Mouse (Mus musculus) heart, postnatal 36 days (tissue): ENCODE measurements around the gene Rpl19. TPM values are rescaled to one million over a fixed set of nuclear protein-coding genes. Genes with fewer than 3 reads are reported as not detected.

Source experiments
- DNase-seq, 2 experiments: peaks; one replicate each; pipeline ENCODE4 v3.0.0; 2021 to 2022
- intact Hi-C: fragments of 180-260 bp; cut with DNase I; formaldehyde crosslinking; loops from one replicate; pipeline ENCODE4 v1.15.1; 2025
- total RNA-seq, 2 experiments: library from RNA; stranded (reverse); gene quantifications; 2 replicates each; pipeline ENCODE4 v1.2.3; 2021

Rpl19 gene
- total RNA-seq, 2 experiments from 2014 or later = 537 to 577 TPM

- DNase-seq = no peak
- intact Hi-C loops = no loop called here
Observed at GRCm38 (mm10) chr11:98021118-98021517, 5.4 kb upstream of the Rpl19 start.

DNA sequence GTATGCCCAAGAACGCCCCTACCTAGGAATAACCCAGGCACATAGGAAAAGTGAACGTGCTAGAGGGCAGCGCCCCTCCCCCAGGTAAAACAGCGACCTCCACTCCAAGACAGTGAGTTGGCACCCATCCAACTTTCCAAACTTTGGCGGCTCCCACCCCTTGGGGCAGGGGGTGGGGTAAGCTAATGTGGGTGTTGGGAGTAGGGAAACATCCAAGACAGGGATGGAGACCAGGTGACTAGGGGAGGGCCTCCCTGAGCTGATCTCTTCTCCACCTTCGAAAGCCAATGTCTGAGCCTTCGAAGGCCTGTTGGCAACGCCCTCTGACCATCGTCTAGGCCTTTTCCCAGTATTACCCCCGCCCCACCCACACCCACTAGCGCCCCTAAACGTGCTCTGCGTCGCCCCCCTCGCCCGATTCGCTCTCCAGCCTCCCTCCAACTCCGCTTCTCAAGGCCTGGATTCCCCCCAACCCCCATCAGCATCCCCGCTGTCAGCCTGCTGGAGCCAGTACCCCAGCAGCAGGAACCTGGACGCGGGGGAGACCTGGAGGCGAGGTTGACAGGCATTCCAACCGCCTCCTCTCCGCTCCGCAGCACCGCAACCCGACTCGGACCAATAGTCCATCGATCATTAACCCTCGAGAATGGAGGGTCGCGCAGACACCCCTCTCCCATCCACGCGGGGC lies 4.8 kb upstream of the Rpl19 start:
- intact Hi-C loops = loop anchor here (2.0 kb wide), 1 partner anchor 33 kb away; no protein-coding TSS in a partner anchor
- DNase-seq = no peak

- intact Hi-C loops = loop anchor here (2.0 kb wide), 1 partner anchor 33 kb away; no protein-coding TSS in a partner anchor
- no peak for DNase-seq
Observed at GRCm38 (mm10) chr11:98022253-98022554, 4.3 kb upstream of the Rpl19 start.

DNA sequence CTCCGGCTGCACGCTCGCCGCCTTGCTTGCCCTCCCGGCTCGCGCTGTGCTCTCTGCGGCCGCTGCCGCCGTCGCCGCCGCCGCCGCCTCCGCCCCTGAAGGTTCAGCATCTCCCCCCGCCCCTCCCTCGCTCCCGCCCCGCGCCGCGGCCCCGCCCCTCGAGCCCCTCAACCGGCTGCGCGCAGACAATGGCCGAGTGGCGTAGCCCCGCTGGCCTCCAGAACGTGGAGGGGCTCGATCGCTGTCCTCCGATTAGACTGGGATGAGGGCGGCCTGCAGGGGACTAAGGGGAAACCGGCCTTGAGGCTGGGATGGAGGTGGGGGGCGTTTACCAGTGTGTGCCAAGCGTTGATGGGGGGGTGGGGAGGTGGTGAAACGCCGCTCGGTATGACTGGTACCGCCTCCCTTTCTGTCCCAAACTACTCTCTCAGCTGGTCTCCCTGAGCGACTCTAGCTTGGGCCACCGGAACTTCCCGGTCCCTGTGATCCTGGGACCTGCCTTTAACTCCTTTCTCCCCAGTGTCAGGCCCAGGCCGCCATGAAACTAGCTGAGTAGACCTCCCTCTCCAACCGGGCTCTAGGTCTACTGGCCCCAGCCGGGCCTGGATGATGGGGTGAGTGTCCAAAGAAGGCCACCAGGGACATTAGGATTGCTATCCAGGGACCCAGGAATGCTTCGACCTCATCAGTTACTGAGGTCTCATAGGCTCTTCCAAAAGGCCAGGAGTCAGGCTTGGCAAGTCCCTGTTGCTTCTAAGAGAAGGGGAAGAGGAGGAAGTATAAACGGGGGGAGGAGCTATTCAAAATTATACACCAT lies 3.7 kb upstream of the Rpl19 start, which contains the start of gene Cacnb1:
Gene Cacnb1, minus strand, starts transcription at position 480 of the 817 bp plus-strand sequence.
- DNase-seq = peak; percentile 67 to 77
- intact Hi-C loops = loop anchor here (2.0 kb wide), 1 partner anchor 34 kb away; no protein-coding TSS in a partner anchor

DNA sequence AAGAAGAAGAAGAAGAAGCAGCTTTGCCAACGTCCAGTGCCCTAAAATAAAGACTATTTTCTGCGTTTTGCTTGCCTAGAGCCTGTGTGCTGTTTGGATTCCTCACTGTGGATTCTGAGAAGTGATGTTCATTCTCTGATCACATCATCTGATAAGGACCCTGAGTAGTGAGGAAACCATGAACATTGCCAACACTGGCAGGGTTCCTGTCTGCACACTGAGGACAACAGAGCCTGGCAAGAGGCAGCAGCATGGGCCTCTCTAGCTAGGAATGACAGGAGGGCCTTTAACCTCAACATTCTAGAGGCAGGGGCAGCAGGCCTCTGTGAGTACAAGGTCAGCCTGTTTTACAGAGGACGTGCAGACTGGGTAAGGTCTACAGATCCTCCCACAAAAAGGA lies 2.0 kb upstream of the Rpl19 start:
- no peak for DNase-seq
- intact Hi-C loops = no loop called here

GRCm38 (mm10) chr11:98026248-98026569 lies 301 bp upstream of the Rpl19 start:
- no peak for DNase-seq
- intact Hi-C loops = loop anchor here (2.0 to 5.0 kb wide), 2 partner anchors 123 to 176 kb away; partner anchors contain the start of gene Cdk12

DNA sequence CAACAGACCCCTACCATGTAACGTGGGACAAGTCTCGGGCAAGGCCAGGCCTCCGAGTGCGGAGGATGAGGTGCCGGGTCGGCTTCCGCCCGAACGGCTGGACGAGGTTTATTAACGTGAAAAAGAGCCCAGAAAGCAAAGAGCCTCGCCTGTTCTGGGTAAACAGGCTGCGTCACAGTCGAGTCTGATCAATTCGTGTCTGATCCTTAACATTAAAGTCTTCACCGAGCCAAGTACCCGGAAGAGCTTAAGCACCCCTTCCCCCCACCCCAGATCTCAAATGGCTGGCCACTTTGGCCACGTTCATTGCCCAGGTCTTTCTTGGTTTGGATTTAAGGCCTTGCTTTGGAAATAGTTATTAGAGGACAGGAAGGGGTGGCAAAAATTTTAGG lies 783 bp downstream of the Rpl19 start:
- intact Hi-C loops = loop anchor here (2.0 to 5.0 kb wide), 2 partner anchors 122 to 175 kb away; partner anchors contain the start of gene Cdk12

DNA sequence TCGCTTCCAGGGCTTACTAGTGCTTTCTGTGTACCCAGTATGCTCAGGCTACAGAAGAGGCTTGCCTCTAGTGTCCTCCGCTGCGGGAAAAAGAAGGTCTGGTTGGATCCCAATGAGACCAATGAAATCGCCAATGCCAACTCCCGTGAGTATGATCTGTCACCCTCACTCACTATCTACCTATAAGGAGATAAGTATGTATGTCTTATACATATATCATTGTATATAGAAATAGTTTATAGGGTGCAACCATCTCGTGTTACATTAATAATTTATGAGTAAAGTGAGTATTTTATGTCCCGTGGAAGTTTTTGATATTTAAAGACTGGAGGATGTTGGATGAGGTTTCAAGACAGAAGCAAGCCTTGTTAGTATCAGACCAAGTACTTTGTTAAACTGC lies 1.3 kb downstream of the Rpl19 start:
- DNase-seq = no peak
- intact Hi-C loops = loop anchor here (2.0 to 5.0 kb wide), 2 partner anchors 121 to 175 kb away; partner anchors contain the start of gene Cdk12

More for the DNA sequence above, 783 bp downstream of the Rpl19 start:
- DNase-seq = no peak

- intact Hi-C loops = loop anchor here (1.0 kb wide), 1 partner anchor 44 kb away; no protein-coding TSS in a partner anchor
Observed at GRCm38 (mm10) chr11:98030701-98031442, 4.4 kb downstream of the Rpl19 start.

GRCm38 (mm10) chr11:98031443-98031770 lies 4.9 kb downstream of the Rpl19 start:
- intact Hi-C loops = loop anchor here (1.0 kb wide), 1 partner anchor 44 kb away; no protein-coding TSS in a partner anchor
- peak; percentile 81 to 88 for DNase-seq

More at GRCm38 (mm10) chr11:98030701-98031442, 4.4 kb downstream of the Rpl19 start:
- DNase-seq = no peak

DNA sequence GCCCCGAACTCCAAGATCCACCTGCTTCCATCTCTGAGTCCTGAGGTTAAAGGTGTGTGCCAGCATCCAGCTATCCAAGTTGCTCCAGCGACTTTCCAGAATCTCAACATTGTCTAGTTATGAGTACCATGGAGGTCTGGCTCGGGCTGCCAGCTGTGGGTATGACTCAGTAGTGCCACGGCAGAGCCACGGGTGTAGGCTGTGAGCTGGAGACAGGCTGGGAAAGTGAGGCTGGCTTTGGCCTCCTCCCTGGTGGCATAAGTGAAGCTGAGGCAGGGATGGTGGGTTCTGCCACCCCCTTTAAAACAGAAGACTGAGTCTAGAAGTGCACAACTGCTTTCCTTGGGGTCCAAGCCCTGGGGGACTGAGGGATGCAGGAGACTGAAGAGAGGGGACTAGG lies 7.6 kb downstream of the Rpl19 start:
- intact Hi-C loops = no loop called here
- no peak for DNase-seq

- DNase-seq = no peak
- intact Hi-C loops = no loop called here
Observed at GRCm38 (mm10) chr11:98034840-98035239, 8.3 kb downstream of the Rpl19 start.

DNA sequence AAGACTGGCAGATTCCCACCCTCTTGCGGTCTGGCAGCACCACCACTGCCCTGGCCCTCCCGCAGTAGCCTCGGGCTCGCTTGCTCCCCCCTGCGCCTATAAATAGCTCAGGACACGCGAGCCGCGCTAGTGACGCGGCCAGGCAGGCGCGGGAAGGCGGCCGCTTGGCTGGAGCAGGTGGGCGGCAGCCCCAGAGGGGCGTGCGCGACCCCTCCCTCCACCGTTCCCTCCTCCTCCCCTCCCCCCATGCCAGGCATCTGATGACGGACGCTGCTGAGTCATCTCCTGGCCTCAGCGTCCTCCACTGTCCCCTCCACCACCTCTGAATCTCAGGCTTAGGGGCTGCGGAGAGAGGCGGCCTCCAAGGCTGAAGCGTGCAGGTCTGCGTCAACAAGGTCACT lies 9.5 kb downstream of the Rpl19 start:
- DNase-seq = peak in 1 of 2 experiments; percentile 27
- intact Hi-C loops = no loop called here

DNA sequence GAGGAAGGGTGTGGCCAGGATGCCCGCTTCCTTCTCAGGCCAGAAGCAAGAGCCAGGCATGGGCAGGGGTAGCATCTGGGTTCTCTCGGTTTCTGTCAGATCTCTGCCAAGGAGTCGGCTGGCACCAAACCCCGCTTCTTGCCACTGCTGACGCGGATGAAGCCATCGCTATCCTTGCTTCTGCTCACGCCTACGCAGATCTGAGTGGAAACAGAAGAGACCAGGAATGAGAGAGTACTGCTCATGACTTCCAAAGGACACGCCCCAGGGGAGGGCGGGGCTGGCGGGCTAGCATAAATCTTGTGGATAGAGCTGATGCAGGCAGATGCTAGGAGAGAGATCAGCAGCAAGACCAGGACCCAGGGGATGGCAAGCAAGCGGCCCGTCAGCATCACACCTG lies 11.4 kb downstream of the Rpl19 start:
- intact Hi-C loops = no loop called here
- DNase-seq = no peak

GRCm38 (mm10) chr11:98040975-98041374 lies 14.5 kb downstream of the Rpl19 start:
- intact Hi-C loops = no loop called here
- no peak for DNase-seq

- intact Hi-C loops = no loop called here
- DNase-seq = no peak
Observed at GRCm38 (mm10) chr11:98042741-98043140, 16.2 kb downstream of the Rpl19 start.

- intact Hi-C loops = no loop called here
- DNase-seq = no peak
Observed at GRCm38 (mm10) chr11:98044074-98044473, 17.6 kb downstream of the Rpl19 start.

- no peak for DNase-seq
- intact Hi-C loops = no loop called here
Observed at GRCm38 (mm10) chr11:98045596-98045995, 19.1 kb downstream of the Rpl19 start.

GRCm38 (mm10) chr11:98046466-98046865 lies 20.0 kb downstream of the Rpl19 start:
- DNase-seq = no peak
- intact Hi-C loops = no loop called here

GRCm38 (mm10) chr11:98047745-98048144 lies 21.2 kb downstream of the Rpl19 start:
- DNase-seq = no peak
- intact Hi-C loops = no loop called here
